Mouse (Mus musculus): ENCODE results near the gene Kcnmb2.

DNA sequence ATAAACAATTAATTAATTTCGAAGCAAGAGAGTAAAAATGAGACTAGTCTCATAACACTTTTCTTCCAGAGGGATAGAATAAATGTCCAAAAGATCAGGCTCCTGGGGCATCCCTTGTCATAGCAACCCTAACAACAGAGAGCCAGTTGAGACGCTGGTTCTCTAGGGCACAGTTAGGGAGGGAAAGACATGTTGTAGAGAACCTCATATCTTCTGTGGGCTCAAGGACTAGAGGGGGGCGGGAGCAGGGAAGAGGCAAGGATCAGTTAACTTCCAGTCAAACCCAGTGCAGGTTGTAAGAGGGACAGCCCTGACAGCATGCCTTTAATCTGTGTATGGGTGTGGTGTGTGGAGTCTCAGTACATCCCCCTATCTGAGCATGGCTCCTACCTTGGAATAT lies 38.2 kb upstream of the Kcnmb2 start:
- TF ChIP-seq EP300 (IDR thresholded peaks at IDR 0.05) (no peak), CTCF (IDR thresholded peaks at IDR 0.05) (no peak)

Measured in lung, postnatal 0 days (tissue).